Mouse (Mus musculus): ENCODE data around the gene Npat.
A peak's percentile ranks its signal among the peaks of the same experiment; 100 is the strongest.

Npat gene

DNA sequence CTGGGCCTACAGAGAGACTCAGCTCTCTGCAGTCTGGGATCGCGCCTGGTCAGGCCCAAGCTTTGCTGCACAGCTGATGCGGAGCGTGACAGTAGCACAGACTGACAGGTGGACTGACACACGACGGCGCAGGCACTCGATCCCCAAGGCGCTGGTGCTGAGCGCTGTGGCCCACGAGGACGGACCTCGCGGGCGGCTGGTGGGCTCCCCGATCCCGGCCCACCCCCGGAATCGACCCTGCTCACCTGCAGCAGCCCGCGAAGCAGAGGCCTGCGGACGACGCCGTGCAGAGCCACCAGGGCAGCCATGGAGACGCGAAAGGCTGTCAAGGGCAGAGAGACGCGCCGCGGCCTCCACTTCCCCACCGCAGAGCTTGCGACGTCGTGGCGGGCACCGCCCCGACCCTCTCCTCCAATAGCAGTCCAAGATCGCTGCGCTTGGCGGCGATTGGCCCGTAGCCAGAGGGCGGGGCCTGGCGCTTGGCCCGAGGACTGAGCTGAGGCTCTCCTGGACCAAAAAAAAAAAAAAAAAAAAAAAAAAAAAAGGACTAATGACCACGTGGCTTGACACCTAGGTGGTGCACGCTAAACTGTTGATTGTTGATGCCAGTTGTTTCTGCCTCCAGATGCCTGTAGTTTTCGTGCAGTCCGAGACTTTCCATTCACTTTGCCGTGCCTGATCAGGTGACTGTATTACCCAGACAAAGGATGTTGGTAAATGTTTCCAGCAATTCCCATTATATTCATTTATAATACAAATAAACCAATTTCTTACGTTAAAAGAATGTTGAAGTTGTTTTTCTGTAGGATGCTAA, 73.3 kb downstream of the Npat start, which contains the start of gene Acat1:
Gene Acat1, minus strand, starts transcription at position 415 of the 814 bp plus-strand sequence.
- DNase-seq = peak; percentile 92

DNA sequence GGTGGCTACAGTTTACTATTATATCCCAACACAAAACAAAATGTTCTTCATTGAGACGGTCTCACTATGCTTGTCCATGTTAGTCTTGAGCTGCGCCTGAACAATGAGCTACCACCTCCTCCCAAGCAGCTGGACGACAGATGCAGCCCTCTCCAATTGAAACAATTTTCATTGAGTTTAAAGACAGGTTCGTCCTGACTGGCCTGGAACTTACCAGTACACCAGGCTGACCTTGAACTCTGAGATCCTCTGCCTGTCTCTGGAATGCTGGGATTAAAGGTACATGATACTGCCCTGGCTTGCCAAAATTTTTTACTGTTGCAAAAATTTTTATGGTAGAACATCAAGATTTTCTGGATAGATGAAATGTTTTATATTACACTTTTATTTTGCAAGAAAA, 77.4 kb downstream of the Npat start:
- no peak for DNase-seq

DNA sequence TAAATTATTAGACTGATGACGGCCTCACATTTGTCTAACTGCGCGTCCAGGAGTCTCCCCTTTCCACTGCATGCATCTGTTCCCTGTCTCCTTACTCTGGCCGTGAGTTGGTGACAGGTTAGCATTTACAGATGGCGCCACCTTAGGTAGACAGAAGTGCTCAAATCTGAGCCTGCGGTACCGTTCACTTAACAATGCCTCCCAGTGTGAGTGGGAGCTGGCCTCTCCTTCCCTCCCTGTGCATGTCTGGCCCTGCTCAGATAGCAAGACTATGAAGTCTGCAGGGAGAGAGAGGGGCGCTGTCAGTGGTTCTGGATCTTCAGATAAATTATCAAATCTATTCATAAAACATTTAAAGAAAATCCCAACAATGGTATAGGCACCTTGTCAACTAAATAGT, 78.4 kb downstream of the Npat start:
- no peak for DNase-seq
